Mouse (Mus musculus) liver, embryonic 14.5 days (tissue): ENCODE data around the gene Farsa.

Source experiments
- CTCF ChIP-seq: IDR thresholded peaks from 2 replicates; pipeline ENCODE4 v1.5.1; 2016; ENCODE audit warnings: antibody characterized with exemption, low read depth, control low read depth
- EP300 ChIP-seq: IDR thresholded peaks from 2 replicates; pipeline ENCODE4 v1.6.1; 2016; ENCODE audit warnings: antibody characterized with exemption, low read depth

DNA sequence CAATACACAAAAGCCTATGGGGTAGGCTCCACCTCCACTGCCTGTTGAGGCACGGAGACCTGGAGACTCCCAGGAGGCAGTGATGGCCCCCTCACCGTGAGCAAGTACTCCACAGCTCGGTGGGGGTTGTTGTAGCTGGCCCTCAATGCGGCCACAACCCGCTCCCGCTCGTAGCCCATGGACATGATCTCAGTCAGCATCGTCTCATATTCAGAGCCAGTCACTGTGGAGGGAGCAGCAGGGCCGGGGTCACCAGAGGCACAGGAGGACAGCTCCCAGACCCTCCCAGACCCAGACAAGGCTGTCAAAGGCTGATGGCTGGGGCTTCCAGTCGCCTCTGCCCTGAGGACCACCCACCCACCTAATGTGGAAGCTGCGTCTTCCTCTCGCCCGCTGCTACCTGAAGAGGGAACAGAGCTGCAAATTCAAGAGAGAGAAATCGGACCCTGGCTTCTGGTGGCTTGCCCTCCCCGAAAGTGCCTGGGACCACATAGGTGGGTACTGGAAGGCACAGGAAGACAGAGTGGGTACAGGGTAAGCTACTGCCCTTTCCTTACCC is 18.8 kb upstream of the Farsa start:
- TF ChIP-seq CTCF (no peak), EP300 (no peak)
